Mouse (Mus musculus) large intestine, adult 2 months (tissue): ENCODE data around the gene Irf9. TPM values are rescaled to one million over a fixed set of nuclear protein-coding genes. Genes with fewer than 3 reads are reported as not detected.

Source experiments
- DNase-seq: peaks from one replicate; pipeline ENCODE4 v3.0.0-alpha.2; 2012; ENCODE audit warnings: low read depth, low spot score
- WGBS: fragments of 180-500 bp; shearing (Covaris S2); methylation state at CpG from one replicate; pipeline ENCODE4 v1.1.7; 2018; 5-methylcytosine and 5-hydroxymethylcytosine counted together
- polyA plus RNA-seq: library from polyadenylated mRNA; depleted of rRNA; stranded (reverse); fragments of >200 nt; gene quantifications from 2 replicates; pipeline ENCODE4 v1.2.3, GENCODE M21; 2012

Gene Irf9
- polyA plus RNA-seq, 1 experiment, result 38.5 TPM

DNA sequence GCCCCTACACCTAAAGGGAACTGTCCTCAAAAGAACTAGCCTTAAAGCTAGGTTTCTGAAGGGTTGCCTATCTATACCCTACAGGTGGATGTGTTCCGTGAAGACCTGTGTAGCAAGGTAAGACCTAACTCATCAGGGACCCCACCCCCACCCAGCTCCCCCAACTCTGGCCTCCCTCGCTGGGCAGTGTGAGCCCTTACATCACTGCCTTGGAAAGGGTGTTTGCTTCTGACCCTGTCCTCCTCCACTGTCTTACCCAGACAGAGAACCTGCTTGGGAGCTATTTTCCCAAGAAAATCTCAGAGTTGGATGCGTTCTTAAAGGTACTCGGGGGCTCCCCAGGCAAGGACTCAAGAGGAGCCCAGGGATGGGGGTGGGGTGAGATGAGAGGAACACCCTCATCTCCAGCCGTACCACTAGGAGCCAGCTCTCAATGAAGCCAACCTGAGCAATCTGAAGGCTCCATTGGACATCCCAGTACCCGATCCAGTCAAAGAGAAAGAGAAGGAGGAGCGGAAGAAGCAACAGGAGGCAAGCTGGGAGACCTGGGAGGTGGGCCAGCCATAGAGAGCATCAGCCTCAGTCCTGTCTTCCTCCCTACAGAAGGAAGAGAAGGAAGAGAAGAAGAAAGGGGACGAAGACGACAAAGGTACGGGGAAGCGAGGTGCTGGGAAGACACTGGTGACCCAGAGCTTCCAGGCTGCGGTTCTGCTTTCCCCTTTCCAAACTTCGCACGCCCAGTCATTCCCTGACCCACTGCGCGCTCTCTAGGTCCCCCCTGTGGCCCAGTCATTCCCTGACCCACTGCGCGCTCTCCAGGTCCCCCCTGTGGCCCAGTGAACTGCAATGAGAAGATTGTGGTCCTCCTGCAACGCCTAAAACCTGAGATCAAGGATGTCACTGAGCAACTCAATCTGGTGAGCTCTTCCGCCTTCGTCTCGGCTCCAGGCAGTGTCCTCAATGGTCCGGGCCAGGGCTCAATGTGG is 23.6 kb upstream of the Irf9 start:
- 92% methylated on average over 23 of the region's 23 CpGs for WGBS
- no peak for DNase-seq

DNA sequence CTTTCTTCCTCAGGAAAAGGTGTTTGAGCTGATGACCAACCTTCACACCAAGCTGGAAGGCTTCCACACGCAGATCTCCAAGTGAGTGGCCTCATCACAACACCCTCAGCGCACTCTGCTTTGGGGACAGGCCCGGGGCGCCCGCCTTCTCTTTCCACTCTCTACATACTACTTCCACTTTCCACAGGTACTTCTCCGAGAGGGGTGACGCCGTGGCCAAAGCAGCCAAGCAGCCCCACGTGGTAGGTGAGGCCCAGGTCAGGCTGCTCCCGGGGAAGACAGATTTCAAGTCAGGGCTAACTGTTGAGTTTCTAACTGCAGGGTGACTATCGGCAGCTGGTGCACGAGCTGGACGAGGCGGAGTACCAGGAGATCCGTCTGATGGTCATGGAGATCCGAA is 22.6 kb upstream of the Irf9 start:
- DNase-seq, result no peak
- WGBS, result 92% methylated on average over 16 of the region's 16 CpGs

DNA sequence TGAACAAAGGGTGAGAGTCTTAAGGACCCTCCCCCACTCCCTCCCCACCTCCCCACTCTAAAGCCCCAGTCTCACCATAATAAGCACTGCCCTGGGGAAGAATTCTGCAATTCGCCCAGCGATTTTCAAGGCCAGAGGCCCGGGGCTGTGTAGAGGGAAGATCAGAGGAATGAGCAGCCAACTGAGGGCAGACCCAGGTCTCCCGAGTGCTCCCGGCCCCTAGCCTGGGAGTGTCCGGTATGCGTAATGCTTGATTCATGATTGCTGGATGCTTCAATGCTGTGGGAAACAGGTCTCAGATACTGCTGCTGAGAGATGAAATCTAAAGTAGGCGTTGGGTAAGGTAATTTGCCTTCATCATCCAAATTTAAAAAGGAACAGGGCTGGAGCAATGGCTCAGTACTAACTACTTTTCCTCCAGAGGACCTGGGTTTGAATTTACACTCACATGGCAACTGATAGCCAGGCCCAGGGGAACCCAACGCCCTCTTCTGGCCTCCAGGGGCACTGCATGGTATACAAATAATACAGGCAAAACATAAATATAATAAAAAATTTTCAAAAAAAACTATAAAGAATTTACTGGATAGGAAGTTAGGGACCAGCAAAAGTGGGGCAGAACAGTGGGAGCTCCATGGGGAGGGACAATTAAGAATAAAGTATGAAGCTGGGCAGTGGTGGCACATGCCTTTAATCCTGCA is 21.2 kb upstream of the Irf9 start:
- DNase-seq, result no peak
- WGBS, result 66% methylated on average over 9 of the region's 9 CpGs

DNA sequence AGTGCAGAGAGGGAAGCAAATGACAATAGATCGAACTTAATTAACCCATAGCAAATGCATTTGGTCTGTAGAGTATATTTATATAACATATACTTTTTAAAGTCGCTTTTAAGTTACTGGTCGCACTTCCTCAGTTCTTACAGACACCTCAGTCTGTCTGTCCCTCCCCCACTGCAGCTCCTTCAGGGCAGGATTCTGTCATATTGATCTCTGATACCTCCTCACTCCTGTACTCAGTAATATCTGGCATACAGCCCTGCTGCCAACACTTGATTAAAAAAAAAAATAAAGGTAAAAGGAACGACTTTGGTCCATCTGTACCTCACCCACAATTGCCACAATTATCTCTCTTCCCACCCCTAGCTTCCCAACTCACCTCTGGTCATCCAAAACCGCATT is 19.1 kb upstream of the Irf9 start:
- DNase-seq, result no peak
- WGBS, result 49% methylated on average over 5 of the region's 5 CpGs

DNA sequence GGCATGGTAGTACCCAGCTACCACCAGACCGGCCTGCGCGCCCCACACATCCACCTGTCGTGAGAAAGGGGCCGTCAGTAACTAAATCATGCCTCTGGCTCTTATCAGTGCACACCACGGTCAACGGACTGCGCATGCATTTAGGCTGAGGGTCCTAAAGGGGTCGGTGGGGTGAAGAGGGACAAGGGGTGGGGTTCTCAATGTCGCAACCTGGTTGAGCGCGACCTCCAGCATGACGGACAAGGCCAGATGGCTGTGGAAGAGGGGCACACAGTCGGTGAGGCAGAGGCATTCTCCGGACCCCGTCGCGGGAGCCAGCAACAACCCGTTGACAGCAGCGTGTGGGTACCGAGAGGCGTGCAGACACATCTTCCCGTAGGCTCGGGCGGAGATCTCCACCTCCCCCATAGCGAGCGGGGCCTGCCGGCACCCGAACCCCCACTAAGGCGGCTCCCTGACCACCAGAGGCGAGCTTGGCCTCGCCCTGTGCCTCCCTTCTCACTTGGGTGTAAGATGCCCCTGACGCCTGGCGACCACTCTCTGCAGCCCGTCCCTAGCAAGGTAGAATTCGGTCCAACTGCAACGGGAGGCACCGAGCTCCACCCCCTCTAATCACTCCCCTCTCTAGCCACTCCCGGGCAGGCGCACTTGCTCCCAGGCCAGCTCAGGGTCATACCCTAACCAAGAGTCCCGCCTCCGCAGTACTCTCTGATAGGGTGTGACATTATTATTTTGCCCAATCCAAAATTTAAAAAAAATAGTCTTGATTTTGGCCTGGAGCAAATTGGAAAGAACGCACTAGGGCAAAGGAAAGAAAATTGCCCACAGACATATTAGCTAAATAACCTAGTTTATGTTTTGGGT is 18.4 kb upstream of the Irf9 start, which contains the start of gene Emc9:
Gene Emc9, minus strand, starts transcription at position 601 of the 864 bp plus-strand sequence.
- WGBS, result 8% methylated on average over 43 of the region's 43 CpGs
- no peak for DNase-seq

DNA sequence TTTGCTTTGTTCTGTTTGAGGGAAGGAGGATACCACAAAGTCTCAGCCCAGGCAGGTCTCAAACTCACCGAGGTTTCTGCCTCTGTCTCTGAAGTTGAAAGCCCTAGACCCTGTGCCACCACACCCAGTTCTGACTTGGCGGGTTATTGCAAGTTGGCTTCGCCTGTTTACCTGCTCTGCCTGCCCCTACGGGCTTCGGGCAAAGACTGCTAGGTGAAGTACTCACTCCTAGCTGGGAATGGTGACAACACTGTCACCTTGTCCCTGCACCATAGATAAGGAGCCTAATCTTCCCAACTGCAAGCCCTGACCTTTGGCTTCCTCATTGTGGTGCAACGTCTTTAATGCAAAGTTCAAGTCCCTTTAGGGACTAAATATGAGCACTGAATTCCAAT is 17.8 kb upstream of the Irf9 start:
- DNase-seq, result no peak
- WGBS, result 20% methylated on average over 6 of the region's 6 CpGs

DNA sequence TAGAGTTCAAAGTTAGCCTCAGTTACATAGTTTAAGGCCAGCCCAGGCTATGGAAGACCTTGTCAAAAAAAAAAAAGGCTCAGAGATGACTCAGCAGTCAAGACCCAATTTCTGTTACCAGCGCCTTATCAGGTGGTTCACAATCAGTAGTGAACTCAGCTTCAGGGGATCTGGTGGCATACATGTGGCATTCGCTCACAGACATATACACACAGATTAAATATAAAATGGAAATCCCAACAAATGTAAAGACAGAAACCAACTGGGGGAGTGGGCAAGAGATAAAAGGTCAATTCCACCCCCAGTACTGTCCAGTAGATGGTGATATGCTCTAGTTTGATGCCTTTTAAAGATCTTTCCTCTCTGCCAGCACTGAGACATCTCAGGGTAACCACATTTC is 17.2 kb upstream of the Irf9 start:
- no peak for DNase-seq
- WGBS, result 89% methylated on average over 2 of the region's 2 CpGs

DNA sequence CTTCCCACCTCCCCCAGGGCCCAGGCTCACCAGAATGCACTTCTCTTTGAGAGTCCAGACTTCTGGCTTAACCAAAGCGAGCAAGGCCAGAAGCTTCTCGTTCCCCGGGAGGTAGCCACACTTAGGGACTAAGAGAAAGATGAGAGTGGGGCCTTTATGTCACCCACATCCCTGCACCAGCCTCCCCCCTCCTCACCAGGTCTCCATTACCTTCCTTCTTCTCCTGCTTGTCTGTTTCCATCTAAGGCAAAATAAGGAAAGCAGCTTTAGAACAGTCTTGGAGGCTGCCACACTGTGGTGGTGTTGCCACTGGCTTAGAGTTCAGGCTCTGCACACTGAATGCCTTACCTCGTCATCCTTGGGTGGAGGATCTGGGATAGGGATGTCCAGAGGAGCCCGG is 14.1 kb upstream of the Irf9 start:
- DNase-seq, result no peak
- 93% methylated on average over 5 of the region's 5 CpGs for WGBS

DNA sequence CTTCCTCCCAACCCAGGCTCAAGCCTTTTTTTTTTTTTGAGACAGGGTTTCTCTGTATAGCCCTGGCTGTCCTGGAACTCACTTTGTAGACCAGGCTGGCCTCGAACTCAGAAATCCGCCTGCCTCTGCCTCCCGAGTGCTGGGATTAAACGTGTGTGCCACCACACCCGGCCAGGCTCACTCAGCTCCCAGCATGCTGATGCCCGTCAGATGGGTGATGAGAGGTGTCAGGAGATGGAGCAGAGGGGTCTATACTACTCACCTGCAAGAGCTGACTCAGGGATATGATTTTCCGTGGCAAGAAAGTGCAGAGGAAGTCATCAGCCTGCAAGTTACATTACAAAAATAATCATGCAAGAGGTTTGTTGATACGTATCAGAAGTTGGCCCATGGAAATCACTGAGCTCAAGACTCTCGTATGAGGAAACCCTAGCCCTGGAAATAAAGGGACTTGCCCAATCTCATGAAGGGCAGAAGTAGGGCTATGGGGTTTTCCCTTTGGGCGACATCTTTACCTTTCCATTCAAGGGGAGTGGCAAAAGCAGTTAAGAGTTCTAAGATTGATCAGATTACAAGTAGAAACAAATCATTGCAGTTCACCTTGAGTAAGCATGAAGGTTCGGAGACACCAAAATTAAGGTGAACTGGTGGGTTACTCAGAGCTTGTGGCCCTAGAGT is 13.5 kb upstream of the Irf9 start:
- 53% methylated on average over 11 of the region's 11 CpGs for WGBS
- no peak for DNase-seq

DNA sequence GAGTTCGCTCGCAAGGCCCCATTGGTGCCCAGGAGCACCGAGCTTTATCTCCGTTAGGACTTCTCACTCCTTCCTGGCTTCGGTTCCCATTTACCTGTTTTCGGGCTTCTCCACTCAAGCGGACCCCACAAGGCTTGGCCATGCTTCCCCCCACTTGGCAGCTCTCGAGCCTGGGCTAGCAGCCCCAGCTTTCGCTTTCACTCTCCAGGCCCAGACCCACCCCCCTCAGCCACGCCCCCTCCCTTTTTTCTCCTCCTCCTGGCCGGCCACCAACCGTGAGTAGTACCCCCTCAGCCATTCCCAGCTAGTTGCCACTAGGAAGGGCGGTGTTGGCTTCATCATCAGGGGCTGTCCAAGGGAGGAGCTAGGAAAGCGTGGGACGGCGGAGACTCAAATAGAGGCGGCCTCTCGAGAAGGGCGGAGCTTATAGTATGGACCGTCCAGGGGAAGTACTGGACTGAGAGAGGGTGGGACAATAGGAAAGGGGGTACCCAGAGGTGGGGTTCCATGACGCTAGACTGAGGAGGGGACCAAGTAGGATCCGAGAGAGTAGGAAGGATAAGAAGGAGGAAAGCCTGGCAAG is 12.5 kb upstream of the Irf9 start, which contains the start of gene Psme2:
Gene Psme2, minus strand, starts transcription at position 366 of the 583 bp plus-strand sequence.
- WGBS, result under 1% methylated on average over 22 of the region's 22 CpGs
- peak; percentile 97 for DNase-seq

DNA sequence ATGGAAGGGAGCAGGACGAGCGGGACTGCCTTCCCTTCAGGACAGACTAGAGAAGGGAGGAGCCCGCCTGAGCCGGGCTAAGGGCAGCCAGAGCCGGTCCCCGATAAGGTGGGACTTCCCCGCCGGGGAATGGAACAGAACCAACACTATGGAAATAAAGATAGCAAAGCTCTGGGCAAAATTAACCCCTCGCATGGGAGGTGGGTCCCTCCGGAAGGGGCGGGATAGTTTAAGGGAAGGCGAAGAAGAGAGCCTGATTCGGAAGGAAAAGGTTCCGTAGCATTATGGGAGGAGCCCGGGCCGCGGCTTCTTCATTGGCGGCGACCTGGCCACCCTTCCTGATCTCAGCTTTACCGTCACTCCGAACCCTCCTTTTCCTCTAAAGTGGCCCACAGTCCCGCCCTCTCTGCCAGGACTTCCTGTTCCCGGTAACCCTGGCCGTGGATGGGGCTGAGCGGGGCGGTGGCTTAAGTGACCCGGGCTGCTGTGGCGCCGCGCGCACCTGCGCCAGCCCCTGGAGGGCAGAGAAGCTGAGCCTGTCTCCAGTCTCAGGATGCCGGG is 12.0 kb upstream of the Irf9 start, which contains the start of gene Rnf31:
Gene Rnf31, plus strand, starts transcription at position 378 of the 561 bp plus-strand sequence.
- no peak for DNase-seq
- WGBS, result 1% methylated on average over 33 of the region's 33 CpGs

DNA sequence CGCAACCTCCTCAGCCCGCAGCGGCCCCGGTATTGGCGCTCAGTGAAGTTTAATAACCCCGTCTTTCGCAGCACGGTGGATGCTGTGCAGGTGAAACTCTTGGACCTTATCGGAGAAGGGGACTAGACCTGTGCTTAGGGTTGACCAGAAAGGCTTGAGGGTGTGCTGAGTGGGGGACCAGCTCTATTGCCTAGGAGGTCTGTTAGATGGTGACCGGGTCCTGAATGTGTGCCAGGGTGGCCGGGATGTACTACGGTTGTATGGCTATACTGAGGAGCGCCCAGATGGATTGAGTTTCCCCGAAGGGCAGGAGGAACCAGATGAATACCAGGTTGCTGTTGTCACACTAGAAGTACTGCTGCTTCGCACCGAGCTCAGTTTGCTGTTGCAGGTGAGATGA is 11.1 kb upstream of the Irf9 start:
- 1% methylated on average over 16 of the region's 16 CpGs for WGBS
- no peak for DNase-seq

DNA sequence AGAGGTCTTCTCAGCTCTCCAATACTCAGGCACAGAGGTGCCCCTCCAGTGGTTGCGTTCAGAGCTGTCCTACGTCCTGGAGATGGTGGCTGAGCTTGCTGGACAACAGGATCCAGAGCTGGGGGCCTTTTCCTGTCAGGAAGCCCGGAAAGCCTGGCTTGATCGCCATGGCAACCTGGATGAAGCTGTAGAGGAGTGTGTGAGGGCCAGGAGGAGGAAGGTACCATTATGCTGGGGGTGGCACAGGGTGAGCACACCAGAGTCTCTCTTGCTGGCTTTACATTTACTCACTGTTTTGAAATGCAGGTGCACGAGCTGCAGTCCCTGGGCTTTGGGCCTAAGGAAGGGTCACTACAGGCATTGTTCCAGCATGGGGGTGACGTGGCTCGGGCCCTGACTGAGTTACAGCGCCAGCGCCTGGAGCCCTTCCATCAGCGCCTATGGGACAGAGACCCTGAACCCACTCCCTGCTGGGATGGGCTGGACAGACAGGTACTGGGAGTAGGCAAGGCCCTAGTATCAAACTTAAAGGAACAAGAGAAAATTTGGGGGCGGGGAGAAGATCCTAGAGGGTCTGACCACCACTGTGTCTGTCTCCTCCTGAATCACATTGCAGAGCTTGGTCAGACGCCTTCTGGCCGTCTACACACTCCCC is 7.2 kb upstream of the Irf9 start:
- 89% methylated on average over 13 of the region's 13 CpGs for WGBS

DNA sequence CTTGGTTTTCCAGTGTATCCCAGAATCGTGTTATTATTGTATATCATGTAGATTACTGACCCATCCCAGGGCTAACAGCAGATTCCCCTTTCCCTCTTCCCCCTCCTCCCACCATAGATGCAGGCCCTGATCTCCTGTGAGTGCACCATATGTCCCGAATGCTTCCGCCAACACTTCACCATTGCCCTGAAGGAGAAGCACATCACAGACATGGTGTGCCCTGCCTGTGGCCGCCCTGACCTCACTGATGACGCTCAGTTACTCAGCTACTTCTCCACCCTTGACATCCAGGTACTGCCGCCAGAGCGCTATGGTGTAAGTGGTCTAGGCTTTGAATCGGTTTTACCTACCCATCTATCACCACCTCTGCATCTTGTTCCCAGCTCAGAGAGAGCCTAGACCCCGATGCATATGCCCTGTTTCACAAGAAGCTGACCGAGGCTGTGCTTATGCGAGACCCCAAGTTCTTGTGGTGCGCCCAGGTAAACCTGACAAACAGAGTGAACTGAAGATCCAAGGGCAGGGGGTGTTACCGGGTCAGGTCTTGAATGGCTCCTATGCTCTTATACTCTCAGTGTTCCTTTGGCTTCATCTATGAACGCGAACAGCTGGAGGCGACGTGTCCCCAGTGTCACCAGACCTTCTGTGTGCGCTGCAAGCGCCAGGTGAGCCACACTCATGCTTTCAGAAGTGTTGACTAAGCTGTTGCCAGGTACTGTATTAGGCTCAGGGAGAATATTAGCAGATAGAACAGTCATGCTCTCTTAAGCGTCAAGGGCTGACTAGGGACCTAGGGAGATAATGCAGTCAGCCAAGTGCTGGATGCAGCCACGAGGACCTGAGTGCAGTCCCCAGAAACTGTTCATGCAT is 4.6 kb upstream of the Irf9 start:
- 93% methylated on average over 21 of the region's 21 CpGs for WGBS

More for the DNA sequence above, 7.2 kb upstream of the Irf9 start:
- DNase-seq, result no peak

DNA sequence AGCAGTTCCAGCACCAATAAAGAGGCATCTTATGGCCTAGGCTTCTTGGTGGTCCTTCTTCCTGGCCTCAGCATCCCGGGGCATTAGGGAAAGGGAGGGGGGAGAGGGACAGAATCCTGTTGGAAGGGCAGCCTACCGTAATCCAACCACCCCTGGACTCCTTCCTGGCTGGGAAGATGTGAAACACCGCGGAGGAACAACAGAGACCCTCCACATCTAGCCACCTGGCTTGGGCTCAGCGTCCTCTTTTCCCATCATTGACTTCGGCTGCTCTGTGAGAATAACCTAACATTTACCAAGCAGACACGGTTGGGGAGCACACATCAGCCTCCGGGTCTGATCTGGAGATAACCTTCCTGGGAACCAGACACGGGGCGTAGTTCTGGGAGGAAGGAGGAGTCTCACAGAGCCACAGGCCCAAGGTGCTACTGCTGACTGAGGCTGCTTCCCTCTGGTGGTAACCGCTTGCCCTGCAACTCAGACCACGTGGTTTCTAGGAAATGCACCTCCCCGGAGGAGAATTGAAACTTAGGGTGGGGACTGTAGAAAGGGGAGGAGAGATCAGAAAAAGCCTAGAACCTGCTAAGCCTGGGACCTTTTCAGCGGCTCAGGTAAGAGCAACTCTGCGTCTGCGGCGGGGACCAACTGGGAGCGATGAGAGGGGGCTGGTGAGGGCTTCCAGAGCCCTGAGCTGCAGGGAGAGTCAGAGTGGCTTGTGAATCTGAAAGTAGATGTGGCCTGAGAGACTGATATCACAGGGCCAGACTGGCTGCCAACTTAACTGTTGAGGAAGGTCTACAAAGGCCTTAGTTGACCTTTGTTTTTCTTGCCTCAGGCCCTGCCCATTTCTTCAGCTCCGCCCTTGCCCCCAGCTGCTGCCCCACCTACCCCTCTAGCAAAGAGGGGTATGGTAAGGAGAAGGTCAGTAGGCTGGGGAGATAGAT is 534 bp downstream of the Irf9 start:
- WGBS, result 9% methylated on average over 19 of the region's 19 CpGs
- peak; percentile 91 for DNase-seq

More for the DNA sequence above, 4.6 kb upstream of the Irf9 start:
- DNase-seq, result no peak

DNA sequence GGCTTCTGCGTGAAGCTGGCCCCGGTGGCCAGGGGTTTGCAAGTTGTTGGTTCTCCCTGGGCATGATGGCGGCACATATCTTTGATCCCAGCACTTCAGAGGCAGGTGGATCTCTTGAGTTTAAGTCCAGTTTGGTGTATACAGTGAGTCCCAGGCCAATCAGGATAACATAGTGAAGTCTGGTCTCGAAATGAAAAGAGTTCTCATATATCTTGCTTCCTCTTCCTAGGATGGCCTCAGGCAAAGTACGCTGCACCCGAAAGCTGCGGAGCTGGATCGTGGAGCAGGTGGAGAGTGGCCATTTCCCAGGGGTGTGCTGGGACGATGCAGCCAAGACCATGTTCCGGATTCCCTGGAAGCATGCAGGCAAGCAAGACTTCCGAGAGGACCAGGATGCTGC is 1.5 kb downstream of the Irf9 start:
- no peak for DNase-seq
- 84% methylated on average over 11 of the region's 11 CpGs for WGBS
